Mouse (Mus musculus): ENCODE measurements around the gene Olfr446. TPM values are rescaled to one million over a fixed set of nuclear protein-coding genes. Genes with fewer than 3 reads are reported as not detected.

The Olfr446 gene
- total RNA-seq (2021), result not detected

DNA sequence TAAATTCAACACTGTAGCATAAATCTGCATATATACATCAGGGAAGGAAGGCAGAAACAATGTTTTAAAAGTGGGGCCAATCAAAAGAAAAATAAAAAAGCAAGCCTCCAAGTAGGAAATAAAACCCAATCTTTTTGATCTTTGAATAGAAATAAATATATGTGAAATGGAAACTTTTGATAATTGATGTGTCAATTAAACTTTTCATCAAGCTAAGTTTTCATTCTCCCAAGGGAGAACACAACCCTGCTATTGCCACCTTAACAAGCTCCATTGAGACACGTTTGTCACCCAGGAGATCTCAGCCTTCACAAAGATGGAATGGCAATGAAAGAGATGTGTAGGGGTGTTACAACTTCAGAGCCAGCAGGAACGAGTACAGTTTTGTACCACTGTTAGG is at the start of gene Olfr446:
Gene Olfr446 (plus strand): TSS at position 301 of the 400 bp plus-strand sequence.
- intact Hi-C loops (cut with DNase I), result no loop called here
- DNase-seq, result no peak

DNA sequence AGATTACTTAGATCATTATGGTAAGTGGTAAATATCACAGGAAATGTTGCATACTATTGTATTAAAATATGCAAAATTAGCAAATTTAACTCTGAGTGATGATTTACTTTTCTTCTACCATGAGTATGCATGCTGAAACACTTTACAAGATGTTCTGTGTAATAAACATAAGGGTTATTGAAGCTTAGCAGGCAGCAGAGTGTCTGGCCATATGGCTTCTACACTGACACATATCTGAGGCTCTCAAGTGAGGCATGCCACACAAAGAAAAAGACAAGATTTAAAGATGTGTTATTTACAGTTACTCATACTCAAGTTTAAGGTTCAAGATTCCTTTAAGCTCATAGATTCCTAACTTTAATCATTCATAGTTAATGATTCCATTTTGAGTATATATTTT is 44.9 kb upstream of the Olfr446 start:
- DNase-seq, result no peak
- intact Hi-C loops (cut with DNase I), result no loop called here

GRCm38 (mm10) chr6:42890141-42890540 is 31.0 kb upstream of the Olfr446 start, which contains the start of gene Olfr448:
Gene Olfr448, plus strand, starts transcription at chr6:42890441.
- intact Hi-C loops (cut with DNase I), result no loop called here
- no peak for DNase-seq

DNA sequence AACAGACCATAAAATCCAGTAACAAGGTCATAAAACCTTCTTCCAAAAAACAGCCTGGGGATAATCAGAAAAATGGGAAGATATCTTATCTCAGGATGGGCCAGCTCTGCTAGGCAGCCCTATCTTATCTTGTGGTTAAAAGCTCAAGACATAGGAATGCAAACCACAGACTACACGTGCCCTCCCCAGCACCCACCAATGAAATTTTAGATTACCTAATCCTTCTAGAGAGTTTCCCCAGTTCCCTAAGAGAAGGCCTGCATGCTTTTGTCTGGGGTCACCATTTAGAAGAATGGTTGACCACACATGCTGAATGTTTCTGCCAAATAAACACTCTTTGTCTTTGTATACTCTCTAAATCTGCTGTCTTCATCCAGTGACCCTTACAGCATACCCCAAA is 20.8 kb upstream of the Olfr446 start:
- no peak for DNase-seq
- intact Hi-C loops (cut with DNase I), result no loop called here

- intact Hi-C loops (cut with DNase I), result no loop called here
- no peak for DNase-seq
Observed at GRCm38 (mm10) chr6:42908578-42908977, 12.6 kb upstream of the Olfr446 start, which contains the start of gene Olfr447. Gene Olfr447, plus strand, starts transcription at chr6:42908878.

- no peak for DNase-seq
- intact Hi-C loops (cut with DNase I), result no loop called here
Observed at GRCm38 (mm10) chr6:42948767-42949166, 27.6 kb downstream of the Olfr446 start, which contains the start of gene Olfr444. Gene Olfr444, plus strand, starts transcription at chr6:42949067.

- intact Hi-C loops (cut with DNase I), result no loop called here
- no peak for DNase-seq
Observed at GRCm38 (mm10) chr6:42980377-42980776, 59.2 kb downstream of the Olfr446 start.

Other genes with a start within 250 kb of the Olfr446 start
- 10 to 100 TPM; 25.5 to 30.6 TPM for gene Tcaf1, start 211.3 kb upstream of the Olfr446 start, total RNA-seq (2021)
- gene Olfr453, start 182.0 kb upstream of the Olfr446 start, total RNA-seq (2021), result not detected
- not detected for gene Olfr38, start 165.0 kb upstream of the Olfr446 start, total RNA-seq (2021)
- gene Olfr452, start 136.3 kb upstream of the Olfr446 start, total RNA-seq (2021), result not detected
- not detected for gene Olfr450, start 109.4 kb upstream of the Olfr446 start, total RNA-seq (2021)
- gene Olfr449, start 87.0 kb upstream of the Olfr446 start, total RNA-seq (2021), result not detected
- gene Olfr448, start 30.9 kb upstream of the Olfr446 start, total RNA-seq (2021), result not detected
- not detected for gene Olfr447, start 12.5 kb upstream of the Olfr446 start, total RNA-seq (2021)
- not detected for gene Olfr444, start 27.7 kb downstream of the Olfr446 start, total RNA-seq (2021)
- gene Olfr441, start 185.0 kb downstream of the Olfr446 start, total RNA-seq (2021), result not detected
- not detected for gene Olfr237-ps1, start 225.2 kb downstream of the Olfr446 start, total RNA-seq (2021)
- gene Olfr437, start 241.9 kb downstream of the Olfr446 start, total RNA-seq (2021), result not detected